Mouse (Mus musculus): ENCODE results near the gene Ano4. TPM values are rescaled to one million over a fixed set of nuclear protein-coding genes. Genes with fewer than 3 reads are reported as not detected.

Gene Ano4
- polyA plus RNA-seq, 1 experiment from 2014 or later: 11.9 TPM

GRCm38 (mm10) chr10:89257457-89258381 is 86.8 kb downstream of the Ano4 start:
- no peaks in the 10 kb centered on the region for H3K36me3 ChIP-seq (ENCODE audit: control insufficient read depth, insufficient read depth, low read length)
- H3K4me2 ChIP-seq (ENCODE audit: low read length): peak overlapping the region; percentile 67
- no peaks in the 10 kb centered on the region for H3K27me3 ChIP-seq (replicated peaks; ENCODE audit: control insufficient read depth, insufficient read depth, low read length)
- 3% methylated on average over 16 of the region's 16 CpGs for WGBS
- H3K9me3 ChIP-seq (ENCODE audit: control insufficient read depth, low read length): no peaks in the 10 kb centered on the region
- peak; percentile 84 for ATAC-seq
- H3K9ac ChIP-seq (ENCODE audit: low read depth, low read length): peak overlapping the region; percentile 74
- peak overlapping the region; percentile 52 for H3K4me3 ChIP-seq (ENCODE audit: low read length)
- peak overlapping the region; percentile 77 for H3K27ac ChIP-seq (ENCODE audit: low read depth, low read length)
- peaks cover 8% of the 10 kb centered on the region for H3K4me1 ChIP-seq (ENCODE audit: control insufficient read depth, insufficient read depth, low read depth, low read length)

GRCm38 (mm10) chr10:89256762-89257456 is 87.7 kb downstream of the Ano4 start:
- Histone ChIP-seq H3K4me1 (ENCODE audit: control insufficient read depth, insufficient read depth, low read depth, low read length) (peaks cover 8% of the 10 kb centered on the region), H3K36me3 (ENCODE audit: control insufficient read depth, insufficient read depth, low read length) (no peaks in the 10 kb centered on the region), H3K9ac (ENCODE audit: low read depth, low read length) (peak overlapping the region; percentile 74), H3K4me2 (ENCODE audit: low read length) (peak overlapping the region; percentile 67), H3K9me3 (ENCODE audit: control insufficient read depth, low read length) (no peaks in the 10 kb centered on the region), H3K27me3 (replicated peaks; ENCODE audit: control insufficient read depth, insufficient read depth, low read length) (no peaks in the 10 kb centered on the region), H3K4me3 (ENCODE audit: low read length) (peak overlapping the region; percentile 52), H3K27ac (ENCODE audit: low read depth, low read length) (peak overlapping the region; percentile 77)
- WGBS: under 1% methylated on average over 17 of the region's 17 CpGs
- ATAC-seq: peak; percentile 78

GRCm38 (mm10) chr10:89254765-89255164 is 89.8 kb downstream of the Ano4 start:
- H3K27me3 ChIP-seq (replicated peaks; ENCODE audit: control insufficient read depth, insufficient read depth, low read length): no peaks in the 10 kb centered on the region
- 0 out of 2 replicates have a peak overlapping the region, but pooled peaks have one; percentile 8 for H3K4me3 ChIP-seq (ENCODE audit: low read length)
- peak overlapping the region; percentile 32; the same call in 1 of the 2 replicates for H3K9ac ChIP-seq (ENCODE audit: low read depth, low read length)
- H3K36me3 ChIP-seq (ENCODE audit: control insufficient read depth, insufficient read depth, low read length): no peaks in the 10 kb centered on the region
- 15% methylated on average over 5 of the region's 5 CpGs for WGBS
- no peaks in the 10 kb centered on the region for H3K9me3 ChIP-seq (ENCODE audit: control insufficient read depth, low read length)
- no peak overlapping the region for H3K27ac ChIP-seq (ENCODE audit: low read depth, low read length)
- peak overlapping the region; percentile 35; the same call in 1 of the 2 replicates for H3K4me2 ChIP-seq (ENCODE audit: low read length)
- H3K4me1 ChIP-seq (ENCODE audit: control insufficient read depth, insufficient read depth, low read depth, low read length): peaks cover 8% of the 10 kb centered on the region
- ATAC-seq: no peak

GRCm38 (mm10) chr10:89253799-89254198 is 90.8 kb downstream of the Ano4 start:
- Histone ChIP-seq H3K4me1 (ENCODE audit: control insufficient read depth, insufficient read depth, low read depth, low read length) (peaks cover 8% of the 10 kb centered on the region), H3K4me3 (ENCODE audit: low read length) (no peak overlapping the region), H3K27me3 (replicated peaks; ENCODE audit: control insufficient read depth, insufficient read depth, low read length) (no peaks in the 10 kb centered on the region), H3K27ac (ENCODE audit: low read depth, low read length) (no peak overlapping the region), H3K9me3 (ENCODE audit: control insufficient read depth, low read length) (no peaks in the 10 kb centered on the region), H3K36me3 (ENCODE audit: control insufficient read depth, insufficient read depth, low read length) (no peaks in the 10 kb centered on the region), H3K4me2 (ENCODE audit: low read length) (no peak overlapping the region), H3K9ac (ENCODE audit: low read depth, low read length) (no peak overlapping the region)
- no peak for ATAC-seq
- WGBS: 75% methylated on average over 3 of the region's 3 CpGs

GRCm38 (mm10) chr10:89252636-89253035 is 91.9 kb downstream of the Ano4 start:
- H3K4me3 ChIP-seq (ENCODE audit: low read length): no peak overlapping the region
- peaks cover 5% of the 10 kb centered on the region; the same call in 1 of the 2 replicates for H3K4me1 ChIP-seq (ENCODE audit: control insufficient read depth, insufficient read depth, low read depth, low read length)
- no peaks in the 10 kb centered on the region for H3K9me3 ChIP-seq (ENCODE audit: control insufficient read depth, low read length)
- H3K9ac ChIP-seq (ENCODE audit: low read depth, low read length): no peak overlapping the region
- no peak overlapping the region for H3K4me2 ChIP-seq (ENCODE audit: low read length)
- H3K27ac ChIP-seq (ENCODE audit: low read depth, low read length): no peak overlapping the region
- no peak for ATAC-seq
- H3K27me3 ChIP-seq (replicated peaks; ENCODE audit: control insufficient read depth, insufficient read depth, low read length): no peaks in the 10 kb centered on the region
- WGBS: 72% methylated on average over 5 of the region's 5 CpGs
- H3K36me3 ChIP-seq (ENCODE audit: control insufficient read depth, insufficient read depth, low read length): no peaks in the 10 kb centered on the region

GRCm38 (mm10) chr10:89243808-89244207 is 100.8 kb downstream of the Ano4 start:
- H3K27me3 ChIP-seq (replicated peaks; ENCODE audit: control insufficient read depth, insufficient read depth, low read length): no peaks in the 10 kb centered on the region
- no peaks in the 10 kb centered on the region for H3K9me3 ChIP-seq (ENCODE audit: control insufficient read depth, low read length)
- 82% methylated on average over 1 of the region's 1 CpGs for WGBS
- no peak overlapping the region for H3K27ac ChIP-seq (ENCODE audit: low read depth, low read length)
- no peak overlapping the region for H3K4me2 ChIP-seq (ENCODE audit: low read length)
- no peaks in the 10 kb centered on the region for H3K36me3 ChIP-seq (ENCODE audit: control insufficient read depth, insufficient read depth, low read length)
- ATAC-seq: no peak
- H3K9ac ChIP-seq (ENCODE audit: low read depth, low read length): no peak overlapping the region
- no peaks in the 10 kb centered on the region for H3K4me1 ChIP-seq (ENCODE audit: control insufficient read depth, insufficient read depth, low read depth, low read length)
- H3K4me3 ChIP-seq (ENCODE audit: low read length): no peak overlapping the region

DNA sequence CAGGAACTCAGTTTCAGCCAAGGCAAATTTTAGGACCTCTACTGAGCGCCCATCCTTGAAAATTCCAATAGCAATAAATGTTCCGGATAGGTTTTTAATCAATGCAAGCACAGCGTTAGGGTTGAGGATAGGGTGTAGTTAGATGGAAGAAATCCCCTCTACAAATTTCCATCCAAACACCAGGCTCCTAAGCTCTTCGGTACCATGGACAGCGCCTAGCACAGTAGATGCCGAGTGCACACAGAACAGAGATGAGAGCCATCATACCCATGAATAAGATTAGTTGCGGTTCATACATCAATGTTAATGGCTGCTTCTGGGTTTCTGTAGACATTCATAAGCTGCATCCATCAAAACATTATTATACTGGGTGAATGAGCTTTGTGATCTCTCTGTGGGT is 120.0 kb downstream of the Ano4 start:
- Histone ChIP-seq H3K4me3 (ENCODE audit: low read length) (no peak overlapping the region), H3K4me1 (ENCODE audit: control insufficient read depth, insufficient read depth, low read depth, low read length) (no peaks in the 10 kb centered on the region), H3K9ac (ENCODE audit: low read depth, low read length) (no peak overlapping the region), H3K9me3 (ENCODE audit: control insufficient read depth, low read length) (no peaks in the 10 kb centered on the region), H3K4me2 (ENCODE audit: low read length) (no peak overlapping the region), H3K27me3 (replicated peaks; ENCODE audit: control insufficient read depth, insufficient read depth, low read length) (no peaks in the 10 kb centered on the region), H3K36me3 (ENCODE audit: control insufficient read depth, insufficient read depth, low read length) (no peaks in the 10 kb centered on the region), H3K27ac (ENCODE audit: low read depth, low read length) (no peak overlapping the region)
- WGBS: 37% methylated on average over 7 of the region's 7 CpGs
- no peak for ATAC-seq

- no peak for ATAC-seq
- Histone ChIP-seq H3K4me2 (ENCODE audit: low read length) (no peak overlapping the region), H3K27ac (ENCODE audit: low read depth, low read length) (no peak overlapping the region), H3K4me1 (ENCODE audit: control insufficient read depth, insufficient read depth, low read depth, low read length) (no peaks in the 10 kb centered on the region), H3K4me3 (ENCODE audit: low read length) (no peak overlapping the region), H3K9me3 (ENCODE audit: control insufficient read depth, low read length) (no peaks in the 10 kb centered on the region), H3K27me3 (replicated peaks; ENCODE audit: control insufficient read depth, insufficient read depth, low read length) (no peaks in the 10 kb centered on the region), H3K9ac (ENCODE audit: low read depth, low read length) (no peak overlapping the region), H3K36me3 (ENCODE audit: control insufficient read depth, insufficient read depth, low read length) (no peaks in the 10 kb centered on the region)
- 84% methylated on average over 6 of the region's 6 CpGs for WGBS
Observed at GRCm38 (mm10) chr10:89222284-89222989, 122.1 kb downstream of the Ano4 start.
